Mouse (Mus musculus) cortical plate, adult 2 months (tissue): Measurements from ENCODE around the gene Tmub2.

Experiments
- CTCF ChIP-seq: fragments of 200-500 bp; IDR thresholded peaks from 2 replicates; pipeline ENCODE4 v1.5.1; 2011; ENCODE audit warnings: mild to moderate bottlenecking, control low read depth, low read length; ENCODE audit not compliant: insufficient read depth; ENCODE audit errors: extremely low read depth
- POLR2A ChIP-seq: fragments of 200-500 bp; IDR thresholded peaks from 2 replicates; pipeline ENCODE4 v1.6.1; 2011; ENCODE audit warnings: mild to moderate bottlenecking, low read length, control low read depth; ENCODE audit not compliant: insufficient read depth; ENCODE audit errors: extremely low read depth

- TF ChIP-seq POLR2A (no peak), CTCF (no peak)
Observed at GRCm38 (mm10) chr11:102291051-102291535, 6.4 kb downstream of the Tmub2 start.
